Mouse (Mus musculus): ENCODE measurements at regions not wholly inside any gene's neighbourhood (a gene's known extent, or its start where the extent isn't known, plus 50 kb on each side); places are given as distances from the start of the nearest gene placed in this dataset.

DNA sequence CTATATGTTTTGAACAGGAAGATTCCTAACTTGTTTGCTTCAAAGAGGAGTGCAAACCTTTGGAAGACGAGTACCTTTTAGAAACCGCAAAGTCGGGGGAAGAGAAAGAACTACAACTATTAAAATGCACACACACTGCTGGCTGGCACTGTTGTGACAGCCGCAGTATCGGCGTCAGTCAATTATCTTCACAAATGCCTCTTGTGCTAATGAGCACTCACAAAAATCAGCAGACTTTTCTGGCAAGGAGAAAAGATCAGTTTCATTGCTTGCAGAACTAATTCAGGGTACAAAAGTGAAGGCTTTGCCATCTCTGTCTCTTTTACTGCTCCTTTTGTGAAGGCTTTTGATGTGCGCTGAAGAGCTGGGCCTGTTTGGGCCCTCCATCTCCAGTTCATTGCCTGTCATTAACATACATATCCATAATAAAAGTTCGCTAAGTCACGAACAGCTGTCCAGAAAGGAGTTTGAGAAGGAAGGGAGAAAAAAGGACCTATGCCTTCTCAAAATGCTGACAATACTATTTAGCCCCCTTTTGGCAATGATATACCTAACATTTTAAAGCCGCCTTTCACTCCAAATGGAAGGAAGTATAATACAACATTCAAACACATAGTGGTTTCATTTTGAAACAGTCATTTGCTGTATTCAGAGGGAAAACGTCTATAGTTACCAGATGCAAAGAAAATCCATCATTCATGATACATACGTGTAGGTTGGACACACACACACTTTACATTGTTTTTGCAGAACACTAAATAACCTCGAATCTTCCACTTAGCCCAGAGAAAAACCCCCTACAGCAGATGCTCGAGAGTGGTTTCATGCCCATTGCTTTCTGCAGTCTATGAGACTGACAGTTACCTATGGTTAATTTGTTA, 186.6 kb upstream of the Sp8 start:
- Histone ChIP-seq H3K4me1 (ENCODE audit: control insufficient read depth, insufficient read depth, low read length) (no peaks in the 10 kb centered on the region), H3K36me3 (ENCODE audit: control insufficient read depth, insufficient read depth, low read length) (no peaks in the 10 kb centered on the region), H3K27ac (ENCODE audit: control insufficient read depth, insufficient read depth, low read depth, low read length) (no peak overlapping the region), H3K27me3 (ENCODE audit: control insufficient read depth, insufficient read depth, low read length) (no peaks in the 10 kb centered on the region), H3K4me3 (ENCODE audit: control insufficient read depth, low read depth, low read length) (no peak overlapping the region)
- no peak for TF ChIP-seq POLR2A (IDR thresholded peaks at IDR 0.05; ENCODE audit: control insufficient read depth, low read depth, low read length)
- TF ChIP-seq CTCF (IDR thresholded peaks at IDR 0.05; ENCODE audit: control insufficient read depth, insufficient read depth, insufficient replicate concordance, low read depth, low read length), result no peak

DNA sequence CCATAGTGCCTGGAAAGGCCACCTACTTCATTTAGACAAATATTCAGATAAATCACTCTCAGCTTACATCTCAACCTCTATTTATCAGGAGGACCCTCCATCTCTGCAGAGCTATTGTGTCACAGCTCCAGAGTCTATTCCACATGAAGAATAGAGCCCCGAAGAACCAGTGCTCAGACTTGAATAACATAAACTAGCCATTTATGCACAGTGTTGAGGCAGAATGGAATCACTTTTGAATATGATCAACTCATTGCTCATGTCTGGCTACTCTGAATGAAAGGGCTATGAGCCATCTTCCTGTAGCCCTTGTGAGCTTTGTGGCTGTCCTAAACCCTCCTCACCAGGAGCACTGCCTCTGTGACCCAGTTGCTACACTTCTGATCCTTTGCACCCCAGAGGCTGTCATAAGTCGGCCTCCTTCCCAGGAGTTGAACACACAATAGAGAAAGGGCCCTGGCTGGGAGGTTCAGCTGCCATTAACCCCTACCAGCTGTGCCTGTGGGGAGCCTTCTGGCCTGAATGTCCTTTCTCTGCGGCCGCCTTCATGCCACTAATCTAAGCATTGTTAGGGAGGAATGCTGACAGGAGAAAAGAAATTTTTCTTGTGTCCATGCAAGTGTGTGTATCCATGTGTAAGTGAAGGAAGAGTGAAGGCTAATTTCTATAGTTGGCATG, 195.5 kb upstream of the Sp8 start:
- no peak overlapping the region for H3K4me3 ChIP-seq (ENCODE audit: control insufficient read depth, low read depth, low read length)
- no peaks in the 10 kb centered on the region for H3K36me3 ChIP-seq (ENCODE audit: control insufficient read depth, insufficient read depth, low read length)
- no peaks in the 10 kb centered on the region for H3K4me1 ChIP-seq (ENCODE audit: control insufficient read depth, insufficient read depth, low read length)
- TF ChIP-seq POLR2A (IDR thresholded peaks at IDR 0.05; ENCODE audit: control insufficient read depth, low read depth, low read length) (no peak), CTCF (IDR thresholded peaks at IDR 0.05; ENCODE audit: control insufficient read depth, insufficient read depth, insufficient replicate concordance, low read depth, low read length) (no peak)
- no peaks in the 10 kb centered on the region for H3K27me3 ChIP-seq (ENCODE audit: control insufficient read depth, insufficient read depth, low read length)
- H3K27ac ChIP-seq (ENCODE audit: control insufficient read depth, insufficient read depth, low read depth, low read length), result no peak overlapping the region

DNA sequence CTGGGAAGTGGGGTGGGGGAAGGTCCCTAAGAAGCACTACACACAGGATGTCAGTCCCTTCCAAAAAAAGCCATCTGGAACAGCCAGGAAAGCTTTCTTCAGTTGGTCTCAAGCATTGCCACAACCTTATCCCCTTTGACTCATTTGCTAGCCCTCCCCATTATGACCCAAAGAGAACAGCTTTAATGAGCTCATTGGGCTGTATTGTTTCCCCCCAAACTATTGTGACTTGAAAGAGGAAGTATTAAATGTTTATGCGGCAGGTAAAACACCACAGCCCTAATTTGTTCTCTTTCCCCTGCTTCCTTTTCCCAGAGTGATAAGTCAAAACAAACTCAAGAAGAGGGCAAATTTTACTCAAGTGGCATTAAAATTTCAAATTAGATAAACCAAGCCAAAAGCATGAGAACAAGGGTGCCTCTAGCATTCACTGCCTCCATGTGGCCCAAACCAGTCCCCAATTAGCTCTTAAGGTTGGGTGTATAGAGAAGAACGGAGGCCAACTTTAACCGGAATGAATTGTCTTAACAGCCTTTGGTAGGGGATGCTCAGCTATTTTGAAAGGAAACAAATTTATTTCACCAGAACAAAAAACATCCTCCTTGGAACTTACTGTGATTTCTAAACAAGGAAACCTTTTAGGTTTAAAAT, 196.7 kb upstream of the Sp8 start:
- H3K27me3 ChIP-seq (ENCODE audit: control insufficient read depth, insufficient read depth, low read length), result no peaks in the 10 kb centered on the region
- no peak for TF ChIP-seq POLR2A (IDR thresholded peaks at IDR 0.05; ENCODE audit: control insufficient read depth, low read depth, low read length)
- no peak for TF ChIP-seq CTCF (IDR thresholded peaks at IDR 0.05; ENCODE audit: control insufficient read depth, insufficient read depth, insufficient replicate concordance, low read depth, low read length)
- H3K4me3 ChIP-seq (ENCODE audit: control insufficient read depth, low read depth, low read length), result no peak overlapping the region
- no peak overlapping the region for H3K27ac ChIP-seq (ENCODE audit: control insufficient read depth, insufficient read depth, low read depth, low read length)
- H3K4me1 ChIP-seq (ENCODE audit: control insufficient read depth, insufficient read depth, low read length), result no peaks in the 10 kb centered on the region
- no peaks in the 10 kb centered on the region for H3K36me3 ChIP-seq (ENCODE audit: control insufficient read depth, insufficient read depth, low read length)

DNA sequence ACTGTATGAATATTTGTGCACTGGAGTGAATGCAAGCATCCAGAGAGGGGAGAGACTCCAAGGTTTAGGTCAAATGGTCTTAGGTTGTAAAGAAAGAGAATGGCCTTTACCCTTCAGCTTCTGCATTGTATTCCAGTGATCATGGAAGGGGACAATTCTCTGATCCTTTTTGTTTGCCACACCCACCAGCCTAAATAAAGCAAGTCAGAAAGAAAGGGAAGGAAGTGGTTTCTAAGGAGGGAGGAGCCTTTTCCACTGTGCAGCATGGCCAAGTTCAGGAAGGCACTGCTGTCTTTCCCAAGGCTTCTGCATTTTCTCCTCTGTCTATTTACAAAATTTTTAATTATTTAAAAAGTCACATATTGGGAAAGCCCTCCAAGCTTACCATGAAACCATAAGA, 197.5 kb upstream of the Sp8 start:
- H3K4me3 ChIP-seq (ENCODE audit: control insufficient read depth, low read depth, low read length), result no peak overlapping the region
- H3K27me3 ChIP-seq (ENCODE audit: control insufficient read depth, insufficient read depth, low read length), result no peaks in the 10 kb centered on the region
- H3K27ac ChIP-seq (ENCODE audit: control insufficient read depth, insufficient read depth, low read depth, low read length), result no peak overlapping the region
- no peak for TF ChIP-seq CTCF (IDR thresholded peaks at IDR 0.05; ENCODE audit: control insufficient read depth, insufficient read depth, insufficient replicate concordance, low read depth, low read length)
- TF ChIP-seq POLR2A (IDR thresholded peaks at IDR 0.05; ENCODE audit: control insufficient read depth, low read depth, low read length), result no peak
- no peaks in the 10 kb centered on the region for H3K4me1 ChIP-seq (ENCODE audit: control insufficient read depth, insufficient read depth, low read length)
- no peaks in the 10 kb centered on the region for H3K36me3 ChIP-seq (ENCODE audit: control insufficient read depth, insufficient read depth, low read length)

DNA sequence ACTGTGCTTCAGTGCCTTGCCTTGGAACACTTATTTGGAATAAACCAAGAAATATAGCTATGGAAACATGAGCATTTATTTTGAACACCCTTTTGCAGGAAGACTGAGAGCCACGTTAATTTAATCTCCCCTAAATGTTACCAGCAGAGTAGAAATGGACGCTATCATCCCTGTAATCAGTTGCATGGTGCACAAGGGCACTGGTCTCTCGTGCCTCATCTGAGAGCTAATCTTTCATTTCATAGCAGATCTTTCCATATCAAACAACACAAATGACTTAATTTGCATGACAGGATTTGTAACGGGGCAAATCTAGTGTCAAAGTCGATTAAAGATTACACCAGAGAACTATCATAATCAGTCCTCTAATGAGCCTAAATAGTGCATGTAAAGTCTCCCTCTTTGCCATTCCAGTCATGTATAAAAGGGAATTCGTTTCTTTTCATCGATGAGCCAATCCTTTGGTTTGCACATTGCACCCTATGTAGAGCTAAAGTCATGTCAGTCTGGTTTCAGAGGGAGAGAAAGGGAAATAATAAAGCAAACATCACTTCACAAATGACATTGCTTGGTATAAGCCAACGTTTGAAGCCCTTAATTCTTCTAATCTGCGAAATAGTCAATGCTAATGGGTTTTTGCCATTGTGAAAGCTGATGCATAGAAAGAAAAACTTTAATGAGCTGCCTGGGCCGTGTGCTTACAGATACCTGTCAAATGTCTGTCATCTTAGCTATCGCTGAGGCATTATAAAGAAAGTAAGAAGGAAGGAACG, 198.7 kb upstream of the Sp8 start:
- Histone ChIP-seq H3K36me3 (ENCODE audit: control insufficient read depth, insufficient read depth, low read length) (no peaks in the 10 kb centered on the region), H3K4me3 (ENCODE audit: control insufficient read depth, low read depth, low read length) (no peak overlapping the region), H3K27me3 (ENCODE audit: control insufficient read depth, insufficient read depth, low read length) (no peaks in the 10 kb centered on the region), H3K27ac (ENCODE audit: control insufficient read depth, insufficient read depth, low read depth, low read length) (no peak overlapping the region), H3K4me1 (ENCODE audit: control insufficient read depth, insufficient read depth, low read length) (no peaks in the 10 kb centered on the region)
- TF ChIP-seq POLR2A (IDR thresholded peaks at IDR 0.05; ENCODE audit: control insufficient read depth, low read depth, low read length) (no peak), CTCF (IDR thresholded peaks at IDR 0.05; ENCODE audit: control insufficient read depth, insufficient read depth, insufficient replicate concordance, low read depth, low read length) (no peak)

GRCm38 (mm10) chr12:118640925-118641324, 205.2 kb upstream of the Sp8 start:
- no peaks in the 10 kb centered on the region for H3K36me3 ChIP-seq (ENCODE audit: control insufficient read depth, insufficient read depth, low read length)
- H3K4me3 ChIP-seq (ENCODE audit: control insufficient read depth, low read depth, low read length), result no peak overlapping the region
- H3K27ac ChIP-seq (ENCODE audit: control insufficient read depth, insufficient read depth, low read depth, low read length), result no peak overlapping the region
- TF ChIP-seq POLR2A (IDR thresholded peaks at IDR 0.05; ENCODE audit: control insufficient read depth, low read depth, low read length) (no peak), CTCF (IDR thresholded peaks at IDR 0.05; ENCODE audit: control insufficient read depth, insufficient read depth, insufficient replicate concordance, low read depth, low read length) (no peak)
- H3K4me1 ChIP-seq (ENCODE audit: control insufficient read depth, insufficient read depth, low read length), result no peaks in the 10 kb centered on the region
- no peaks in the 10 kb centered on the region for H3K27me3 ChIP-seq (ENCODE audit: control insufficient read depth, insufficient read depth, low read length)

Measured in testis, adult 2 months (tissue).